Mouse (Mus musculus) C2C12 (cell line): Measurements from ENCODE around the gene Cryba4.

Experiments
- CEBPB ChIP-seq: IDR thresholded peaks from one replicate; pipeline ENCODE4 v1.6.1; 2011; ENCODE audit warnings: low read depth, mild to moderate bottlenecking, control low read depth, moderate library complexity
- CTCF ChIP-seq: IDR thresholded peaks from one replicate; pipeline ENCODE4 v1.5.1; 2011; ENCODE audit not compliant: control insufficient read depth, insufficient read depth, insufficient read length
- FOSL1 ChIP-seq: IDR thresholded peaks from one replicate; pipeline ENCODE4 v1.8.0; 2011; ENCODE audit warnings: mild to moderate bottlenecking, low read length; ENCODE audit not compliant: poor library complexity, insufficient read depth, severe bottlenecking
- MAX ChIP-seq: IDR thresholded peaks from one replicate; pipeline ENCODE4 v1.6.1; 2011; ENCODE audit warnings: mild to moderate bottlenecking, control low read depth

DNA sequence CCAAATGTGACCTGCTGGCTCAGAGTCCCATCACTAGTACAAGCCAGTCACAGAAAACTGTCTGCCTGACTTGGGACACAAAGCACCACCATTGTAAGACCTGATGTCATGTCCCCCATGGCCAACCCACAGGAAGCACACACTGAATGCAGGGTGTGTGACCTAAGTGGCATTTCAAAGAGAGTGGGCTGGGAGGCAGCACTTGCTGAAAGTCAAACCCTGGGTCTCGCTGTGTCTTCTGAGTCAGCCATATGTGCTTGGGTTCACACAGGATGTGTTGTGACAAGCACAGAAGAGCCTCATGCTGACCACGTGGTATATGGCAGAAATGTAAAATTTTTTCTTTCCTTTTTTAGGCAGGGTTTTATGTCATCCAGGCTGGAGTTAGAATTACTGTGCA is 44.9 kb upstream of the Cryba4 start:
- TF ChIP-seq CTCF: no peak
- TF ChIP-seq MAX: no peak
- no peak for TF ChIP-seq FOSL1
- TF ChIP-seq CEBPB: no peak
